Mouse (Mus musculus) MN1 (cell line): ENCODE measurements around the gene Reln.

Source experiments
- DNase-seq: peaks from one replicate; pipeline ENCODE4 v3.0.0-alpha.2; 2016; ENCODE audit warnings: low spot score

The Reln gene

DNA sequence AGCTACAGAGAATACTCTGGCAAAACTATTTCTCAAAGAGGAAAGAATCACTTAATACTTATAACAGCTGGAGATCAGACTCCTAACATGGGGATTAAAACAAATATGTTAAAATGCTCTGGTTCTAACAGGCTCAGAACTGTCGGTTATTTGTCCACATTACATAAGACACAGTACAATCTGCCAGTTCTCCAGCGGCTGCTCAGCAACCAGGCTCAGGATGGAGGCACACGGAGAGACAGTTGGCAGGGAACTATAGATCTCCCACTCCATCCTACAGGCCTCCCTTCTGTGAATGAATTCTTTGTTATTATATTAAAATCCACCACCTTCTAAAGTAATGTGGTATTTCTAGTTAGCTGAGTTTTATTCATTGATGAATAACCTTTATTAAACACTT, 37.4 kb downstream of the Reln start:
- no peak for DNase-seq

DNA sequence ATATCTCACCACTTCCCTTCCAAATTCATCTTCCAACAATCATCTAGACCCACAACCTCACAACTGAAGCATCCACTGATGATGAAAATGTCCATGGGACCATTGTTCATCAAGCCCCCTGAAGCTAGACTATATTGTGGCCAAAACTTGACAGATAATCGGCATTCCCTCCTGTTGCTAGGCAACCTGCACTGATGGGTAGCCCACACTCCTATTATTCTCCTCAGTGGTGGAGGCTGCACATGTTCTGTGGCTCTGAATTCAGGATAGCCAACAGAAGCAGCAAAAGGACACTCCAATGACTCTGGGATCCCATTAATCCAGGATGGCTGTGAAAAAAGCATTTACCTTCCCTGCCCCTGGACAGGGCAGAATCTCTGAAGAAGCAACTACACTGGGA, 40.8 kb downstream of the Reln start:
- DNase-seq, result no peak

DNA sequence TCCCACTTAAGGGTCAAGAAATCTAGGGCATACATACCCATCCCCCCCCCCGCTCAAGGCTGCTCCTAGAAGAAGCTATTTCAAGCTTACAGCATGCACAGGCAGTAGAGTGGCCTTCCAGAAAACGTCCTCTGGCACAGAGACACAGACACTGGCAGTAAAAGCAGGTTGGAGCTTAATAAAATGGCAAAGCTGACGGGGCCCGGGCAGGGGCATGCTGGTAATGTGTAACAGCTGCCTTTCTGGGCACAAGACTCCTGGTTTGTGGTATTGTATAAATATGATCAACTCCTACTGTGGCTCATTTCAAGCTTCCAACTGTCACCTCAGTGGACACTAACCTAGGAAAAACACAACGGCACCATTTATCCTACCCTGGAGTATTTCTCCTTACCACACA, 42.2 kb downstream of the Reln start:
- DNase-seq, result no peak

DNA sequence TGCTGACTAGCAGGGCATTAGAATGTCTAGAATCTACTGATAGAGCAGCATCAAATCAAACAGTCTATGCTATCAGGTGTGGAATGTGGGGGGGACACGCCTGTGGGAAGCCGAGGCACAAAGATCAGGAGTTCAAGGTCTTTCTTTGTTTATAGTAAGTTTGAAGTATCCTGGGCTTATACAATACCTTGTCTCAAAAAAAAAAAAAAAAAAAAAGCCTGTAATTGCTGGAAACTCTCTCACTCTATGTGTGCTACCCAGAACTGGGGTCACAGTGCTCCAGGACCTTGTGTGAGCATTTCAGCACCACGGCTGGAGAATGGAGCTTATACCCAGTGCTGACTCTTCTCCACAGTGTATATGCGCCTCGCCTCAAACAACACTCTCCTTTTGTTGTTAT, 43.7 kb downstream of the Reln start:
- no peak for DNase-seq

DNA sequence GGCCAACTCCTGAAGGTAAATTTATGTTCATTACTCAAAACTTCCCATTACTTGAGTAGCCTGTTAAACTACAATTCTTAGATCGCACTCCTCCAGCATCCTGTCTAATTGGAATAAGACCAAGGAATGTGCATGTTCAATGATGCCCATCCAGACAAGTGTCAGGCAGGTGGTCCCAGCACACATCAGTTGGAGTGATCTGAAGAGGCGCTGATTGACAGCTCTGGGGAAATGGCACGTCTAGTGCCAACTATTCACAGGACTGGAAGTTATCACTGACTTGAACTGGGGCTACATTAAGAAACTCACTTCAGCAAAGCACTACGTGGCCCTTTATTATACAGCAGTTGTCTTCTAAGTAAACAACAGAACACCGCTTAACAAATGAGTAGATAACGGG, 44.5 kb downstream of the Reln start:
- DNase-seq, result no peak

DNA sequence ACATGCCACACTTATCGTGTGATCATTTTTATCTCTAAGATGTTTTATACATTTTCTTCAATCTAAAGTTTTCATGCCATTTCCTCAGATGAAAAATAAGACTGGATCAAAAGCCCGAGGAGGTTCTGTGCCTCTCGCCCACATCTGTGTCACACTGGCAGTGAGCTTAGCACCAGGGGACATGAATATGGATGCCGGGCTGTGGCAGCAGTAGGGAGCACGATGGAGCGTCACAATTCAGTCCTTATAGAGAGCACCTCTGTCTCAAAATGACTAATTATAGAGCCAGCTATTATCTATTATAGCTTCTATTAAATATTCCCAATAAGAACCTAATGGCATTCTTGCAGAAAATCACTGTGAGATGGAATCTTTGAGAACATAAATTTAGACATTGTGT, 49.3 kb downstream of the Reln start:
- no peak for DNase-seq

DNA sequence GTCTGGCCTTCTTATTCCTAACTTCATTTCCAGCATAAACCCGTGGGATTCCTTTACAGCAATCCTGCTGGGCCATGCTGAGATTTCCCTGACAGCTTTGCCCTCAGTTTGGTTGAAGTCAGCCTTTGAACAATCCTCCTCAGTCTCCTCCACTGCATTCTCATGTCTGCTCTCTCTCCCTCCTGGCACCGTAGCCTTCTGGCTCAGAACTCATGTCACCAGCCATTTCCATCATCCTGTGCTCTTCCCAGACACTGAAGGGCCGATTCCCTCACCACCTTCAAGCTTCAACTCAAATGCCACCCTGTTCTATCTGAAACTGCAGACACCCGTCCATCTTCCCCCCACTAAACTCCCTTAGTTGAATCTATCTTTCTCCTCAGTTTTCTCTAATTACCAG, 53.1 kb downstream of the Reln start:
- no peak for DNase-seq

DNA sequence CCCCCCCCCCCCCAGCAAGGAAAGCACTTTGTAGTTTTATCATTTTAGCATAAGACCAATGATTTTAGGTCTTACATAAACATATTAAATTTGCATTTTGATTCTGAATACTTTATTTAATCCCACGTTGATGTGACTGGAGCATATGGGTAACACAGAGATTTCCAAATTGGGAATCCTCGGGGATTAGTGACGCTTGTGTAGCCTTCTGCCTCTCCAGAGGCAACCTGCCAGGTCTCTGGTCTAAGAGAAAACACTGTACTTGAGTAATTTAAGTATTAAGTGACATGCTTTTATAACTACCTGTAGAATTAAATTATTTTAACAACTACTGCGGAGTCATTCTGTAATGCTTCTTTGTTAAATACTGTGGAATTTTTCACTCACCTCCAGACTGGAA, 59.1 kb downstream of the Reln start:
- DNase-seq, result no peak

DNA sequence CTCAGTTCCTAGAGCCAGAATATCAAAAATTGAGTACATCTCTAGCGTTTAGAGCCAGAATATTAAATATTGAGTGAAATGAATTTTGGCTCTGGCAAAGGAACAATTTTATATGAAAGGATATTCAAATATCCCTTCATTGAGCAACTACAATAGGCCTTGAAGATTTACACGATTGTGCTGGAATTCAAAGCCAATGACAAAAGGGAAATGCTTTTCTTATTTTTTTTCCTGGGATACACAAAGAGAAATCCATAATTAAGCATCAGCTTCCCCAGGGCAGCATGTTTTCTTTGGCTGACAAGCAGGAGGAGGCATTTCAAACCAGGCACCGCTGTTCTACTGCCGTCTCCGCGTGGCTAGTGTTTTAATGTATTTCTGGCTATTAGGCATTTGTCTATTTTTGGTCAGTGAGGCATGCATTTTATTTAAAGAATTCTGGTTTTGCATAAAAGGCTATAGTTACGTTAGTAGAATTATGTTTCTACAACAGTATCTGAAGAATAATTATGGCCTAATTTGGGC, 62.3 kb downstream of the Reln start:
- no peak for DNase-seq

DNA sequence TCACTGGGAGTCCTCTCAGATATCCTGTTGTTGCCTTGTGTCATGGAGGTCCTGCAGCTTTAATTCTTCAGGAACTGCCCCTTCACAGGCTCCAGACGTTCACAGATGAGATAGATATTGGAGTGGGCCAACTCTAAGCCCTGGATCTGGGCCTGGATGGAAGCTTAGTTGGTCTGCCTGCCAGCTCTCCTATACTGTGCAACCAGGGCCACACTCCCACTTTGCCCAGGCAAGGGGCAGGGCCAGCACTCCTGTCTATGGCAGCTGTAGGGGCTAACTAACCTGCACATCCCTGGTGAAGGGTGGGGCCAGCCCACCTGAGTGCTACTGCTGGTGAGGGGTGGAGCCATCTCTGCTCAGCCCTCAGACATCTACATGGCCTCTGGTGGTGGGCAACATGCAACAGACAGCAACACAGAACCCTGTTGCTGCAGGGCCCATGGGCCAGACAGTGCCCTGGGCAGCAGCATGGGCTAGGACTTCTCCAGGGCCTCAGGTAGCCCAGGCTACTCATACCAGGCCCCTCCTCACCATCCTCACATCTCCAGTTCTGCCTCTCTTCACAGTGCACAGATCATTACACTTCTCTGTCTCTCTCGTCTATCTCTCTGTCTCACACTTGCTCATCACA, 63.9 kb downstream of the Reln start:
- no peak for DNase-seq

DNA sequence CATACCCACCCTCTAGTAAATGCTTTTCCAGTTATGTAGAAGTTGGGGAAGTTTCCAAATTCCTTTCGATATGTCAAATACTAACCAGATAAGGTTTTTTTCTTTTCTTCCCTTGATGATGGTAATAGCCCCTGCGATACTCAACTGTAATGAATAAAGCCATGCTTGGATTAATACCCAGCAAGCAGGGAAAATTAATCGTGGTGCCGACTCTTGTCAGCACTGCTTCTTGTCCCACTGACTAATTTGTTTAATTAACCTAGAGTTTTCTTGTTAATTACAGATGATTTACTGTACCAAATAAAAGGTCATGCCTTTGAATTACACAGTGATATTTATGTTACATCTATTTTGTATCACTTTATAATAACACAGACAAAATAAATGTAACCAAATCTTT, 65.3 kb downstream of the Reln start:
- DNase-seq, result no peak

DNA sequence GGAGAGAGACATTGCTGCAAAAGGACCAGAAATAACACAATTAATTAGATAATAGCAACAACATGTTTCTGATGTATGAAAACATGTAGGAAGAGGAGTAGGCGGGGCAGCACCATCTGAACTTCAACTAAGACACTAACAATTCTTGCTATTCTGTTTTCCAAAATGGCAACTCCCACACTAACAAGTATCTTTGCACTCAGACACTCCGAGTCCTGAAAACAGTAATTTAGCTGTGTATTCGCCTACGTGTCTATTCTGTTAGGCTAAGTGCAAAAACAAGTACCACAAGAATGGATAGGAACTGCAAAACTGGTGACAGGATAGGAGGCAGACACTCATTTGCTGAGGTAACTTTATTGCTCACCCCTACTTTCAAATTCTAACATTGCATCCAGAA, 70.4 kb downstream of the Reln start:
- DNase-seq, result no peak

DNA sequence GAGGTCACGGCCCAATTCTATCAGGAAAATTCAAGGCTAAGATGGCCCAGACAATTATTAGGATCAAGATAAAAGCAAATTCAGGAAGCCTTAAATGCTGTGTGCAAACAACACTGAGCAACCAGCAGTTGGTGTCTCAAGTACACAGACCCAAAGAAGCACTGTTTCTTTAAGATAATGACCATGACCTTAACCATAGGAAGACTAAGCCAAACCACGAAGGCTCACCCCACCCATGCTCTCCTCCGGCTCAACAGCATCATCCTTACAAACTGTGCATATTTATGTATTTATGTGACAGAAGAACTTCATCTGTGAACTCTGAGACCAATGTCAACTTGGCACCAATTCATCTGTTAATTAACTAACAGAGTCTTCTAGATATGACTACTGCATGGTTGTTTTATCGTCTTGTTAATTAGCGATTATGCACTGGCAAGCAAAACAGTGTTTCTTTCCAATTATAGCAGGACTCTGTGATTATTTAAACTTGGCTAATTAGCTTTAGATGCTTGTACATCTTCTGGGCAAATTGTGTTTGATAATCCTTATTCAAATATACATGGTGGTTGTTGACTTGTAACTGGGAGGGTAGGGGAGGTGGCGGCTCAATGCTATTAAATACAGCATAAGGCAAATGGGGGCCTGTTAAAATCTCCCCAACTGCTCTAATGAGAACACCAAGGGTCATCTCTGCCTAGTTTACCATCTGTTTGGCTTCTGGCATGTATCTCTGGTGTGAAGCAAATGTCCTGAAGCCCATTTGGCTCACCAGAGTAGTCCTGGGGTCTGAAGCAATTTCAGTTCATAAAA, 77.8 kb downstream of the Reln start:
- DNase-seq, result no peak

DNA sequence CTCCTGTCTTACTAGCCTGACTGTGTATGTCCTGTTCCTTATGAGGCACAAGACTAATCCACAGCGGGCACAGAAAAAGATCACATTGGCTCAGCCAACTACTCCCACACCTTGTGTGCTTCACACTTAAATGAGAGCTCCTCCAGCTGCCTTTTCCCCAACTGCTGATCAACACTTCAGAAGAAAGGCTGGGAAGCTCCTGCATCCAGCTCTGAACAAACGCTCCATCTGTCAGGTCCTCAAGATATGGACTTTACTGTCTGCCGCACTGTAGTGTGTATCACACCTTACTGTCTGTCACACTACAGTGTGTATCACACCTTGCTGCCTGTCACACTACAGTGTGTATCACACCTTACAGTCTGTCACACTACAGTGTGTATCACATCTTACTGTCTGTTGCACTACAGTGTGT, 82.1 kb downstream of the Reln start:
- no peak for DNase-seq

DNA sequence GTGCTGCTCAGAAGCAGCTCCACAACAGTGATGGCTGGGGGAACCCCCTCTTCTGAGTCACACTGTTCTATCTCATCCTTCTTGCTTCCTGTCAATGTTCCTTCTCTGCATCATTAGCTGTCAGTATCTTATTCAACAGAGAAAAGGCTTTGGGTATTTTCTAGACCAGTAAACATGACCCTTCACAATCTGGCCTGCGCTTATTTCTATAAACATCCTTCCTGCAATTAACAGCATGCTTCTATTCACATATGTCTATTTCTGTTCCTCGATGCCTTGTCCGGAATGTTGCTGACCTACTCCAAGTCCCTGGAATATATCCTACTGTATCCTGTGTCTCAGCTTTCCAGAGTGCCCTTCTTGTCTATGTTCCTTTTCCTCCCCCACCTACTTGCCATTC, 89.2 kb downstream of the Reln start:
- DNase-seq, result no peak

DNA sequence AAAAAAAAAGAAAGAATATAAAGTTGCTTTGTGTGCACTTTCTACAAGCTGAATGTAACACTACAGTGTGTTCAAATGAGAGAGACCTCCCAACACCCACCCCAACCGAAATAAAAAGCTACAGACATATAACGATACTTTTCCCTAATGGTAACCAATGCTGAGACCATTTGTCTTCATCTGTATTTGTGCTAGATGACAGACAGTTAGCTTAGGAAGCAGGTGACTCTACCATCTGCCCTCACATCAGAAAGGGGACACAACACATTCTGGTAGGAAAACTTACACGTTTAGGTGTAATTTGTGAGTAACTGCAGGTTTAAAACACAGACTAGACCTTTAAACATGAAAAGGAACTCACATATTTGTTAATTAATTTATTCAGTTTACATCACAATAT, 90.6 kb downstream of the Reln start:
- DNase-seq, result no peak

DNA sequence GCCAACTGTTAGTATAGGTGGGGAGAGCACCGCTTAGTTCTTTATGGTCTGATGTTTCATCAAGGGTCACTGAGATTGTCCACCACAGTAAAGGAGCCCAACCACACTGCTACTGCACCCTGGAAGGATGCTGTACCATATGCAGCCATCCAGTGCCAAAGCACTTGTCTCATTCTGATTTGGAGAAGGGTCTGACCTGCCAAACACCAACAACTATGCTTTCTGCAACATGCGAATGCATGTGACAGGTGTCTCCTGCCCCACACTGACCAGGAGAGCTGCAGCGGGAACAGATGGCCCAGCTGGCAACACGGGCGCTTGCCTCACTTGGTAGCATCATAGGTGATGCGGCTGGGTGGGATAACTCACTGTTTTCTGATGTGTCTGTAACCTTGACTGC, 91.2 kb downstream of the Reln start:
- no peak for DNase-seq

DNA sequence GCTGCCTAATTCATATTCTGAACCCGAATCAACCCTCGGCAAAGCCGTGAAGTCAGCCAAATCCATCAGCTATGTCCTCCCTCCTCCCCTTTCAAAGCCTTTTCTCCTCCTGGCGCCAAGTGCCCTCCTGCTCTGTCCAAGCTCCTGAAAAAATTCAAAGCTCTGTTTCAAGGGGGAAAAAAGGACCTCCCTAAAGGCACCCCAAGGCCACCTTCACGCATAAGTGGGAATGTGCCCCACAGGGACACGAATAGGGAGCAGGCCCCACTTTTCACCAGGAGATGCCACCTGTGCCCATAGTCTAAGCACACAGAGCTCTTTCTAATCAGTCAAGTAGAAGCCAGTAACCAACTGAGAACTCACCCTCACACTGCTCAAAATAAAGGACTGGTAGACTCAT, 96.7 kb downstream of the Reln start:
- DNase-seq, result no peak

DNA sequence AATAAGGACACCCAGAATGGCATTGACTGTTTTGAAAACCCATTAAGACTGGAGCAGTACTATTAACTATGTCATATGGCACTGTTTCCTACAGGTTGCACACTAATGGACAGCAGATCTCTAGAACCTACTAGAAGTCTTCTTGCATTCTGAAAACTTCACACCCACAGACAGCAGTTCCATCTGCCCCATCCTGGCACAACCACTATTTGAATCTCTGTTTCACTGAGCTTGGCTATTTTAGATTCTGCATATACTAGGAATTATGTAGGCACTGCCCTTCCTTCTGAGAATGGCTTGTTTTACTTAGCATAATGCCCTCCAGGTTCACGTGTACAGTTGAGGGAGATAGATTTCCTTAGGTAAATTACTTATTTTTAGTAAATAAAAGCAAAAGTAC, 99.4 kb downstream of the Reln start:
- no peak for DNase-seq

DNA sequence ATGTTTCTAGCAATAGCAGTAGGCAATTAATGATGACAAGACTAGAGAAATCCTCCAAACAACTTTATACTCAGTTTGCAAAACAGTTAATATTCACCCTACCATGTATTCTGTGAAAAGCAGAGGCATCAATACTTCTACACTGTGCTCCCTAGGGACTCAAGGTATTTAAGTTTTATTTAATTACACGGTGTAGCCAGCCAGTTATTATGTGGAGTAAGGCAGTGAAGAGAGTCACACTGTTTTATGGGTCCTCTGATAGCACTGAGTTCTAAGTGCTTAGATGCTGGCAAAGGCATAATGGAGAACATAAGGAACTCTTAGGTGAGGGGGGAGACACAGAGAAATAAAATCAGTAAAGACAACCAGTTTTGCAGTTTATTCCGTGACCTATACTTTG, 101.0 kb downstream of the Reln start:
- no peak for DNase-seq

DNA sequence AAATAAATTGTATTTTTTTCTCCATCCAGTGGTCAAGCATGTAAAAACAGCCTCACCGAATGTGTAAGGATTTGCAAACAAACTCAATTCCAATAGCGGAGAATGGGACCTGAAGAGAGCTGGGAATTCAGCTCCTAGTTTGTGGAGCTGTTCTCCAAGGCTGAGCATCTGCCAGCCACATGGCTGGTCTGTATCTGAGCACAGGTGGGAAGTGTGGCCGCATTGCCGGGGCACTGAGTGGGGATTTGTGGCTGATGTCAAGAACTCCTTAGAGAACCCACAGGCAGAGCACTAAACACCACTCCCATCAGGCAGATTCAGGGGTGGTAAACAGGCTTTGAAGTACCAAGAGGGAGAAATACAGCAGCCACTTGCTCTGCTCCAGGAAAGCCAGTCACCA, 102.9 kb downstream of the Reln start:
- DNase-seq, result no peak

DNA sequence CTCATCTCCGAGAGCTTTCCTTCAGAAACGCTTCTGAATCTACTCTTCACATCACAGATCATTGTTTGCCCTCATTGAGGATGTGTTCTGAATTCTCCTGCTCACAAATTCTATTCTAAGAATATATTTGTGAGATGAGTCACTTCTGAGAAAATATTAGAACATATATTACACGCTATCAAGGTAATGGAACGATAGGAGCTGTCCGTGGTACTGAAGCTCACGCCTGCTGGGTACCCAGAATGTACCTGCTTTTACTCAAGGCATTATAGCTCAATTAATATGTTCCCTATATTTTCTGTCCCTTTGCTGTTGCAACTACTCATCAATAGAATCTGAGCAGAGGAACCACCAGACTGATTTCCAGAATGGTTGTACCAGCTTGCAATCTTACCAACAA, 107.7 kb downstream of the Reln start:
- no peak for DNase-seq

DNA sequence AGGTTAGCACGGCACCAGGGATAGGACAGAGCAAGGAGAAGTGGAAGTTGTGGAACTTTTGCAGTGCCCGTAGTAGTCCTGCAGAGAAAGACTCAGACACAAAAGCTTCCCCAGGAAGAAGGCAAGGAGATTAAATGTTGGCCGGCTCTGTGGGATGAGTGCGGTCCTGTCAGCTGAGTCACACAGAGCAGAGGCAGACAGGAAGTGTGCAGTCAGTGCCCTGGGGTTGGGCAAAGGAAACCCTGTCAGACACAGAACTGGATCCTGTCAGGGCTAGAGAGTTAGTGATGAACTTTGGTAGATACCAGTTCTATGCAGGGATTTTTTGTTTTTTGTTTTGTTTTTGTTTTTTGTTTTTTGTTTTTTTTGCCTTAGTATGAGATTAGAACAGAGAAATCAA, 120.0 kb downstream of the Reln start:
- no peak for DNase-seq

DNA sequence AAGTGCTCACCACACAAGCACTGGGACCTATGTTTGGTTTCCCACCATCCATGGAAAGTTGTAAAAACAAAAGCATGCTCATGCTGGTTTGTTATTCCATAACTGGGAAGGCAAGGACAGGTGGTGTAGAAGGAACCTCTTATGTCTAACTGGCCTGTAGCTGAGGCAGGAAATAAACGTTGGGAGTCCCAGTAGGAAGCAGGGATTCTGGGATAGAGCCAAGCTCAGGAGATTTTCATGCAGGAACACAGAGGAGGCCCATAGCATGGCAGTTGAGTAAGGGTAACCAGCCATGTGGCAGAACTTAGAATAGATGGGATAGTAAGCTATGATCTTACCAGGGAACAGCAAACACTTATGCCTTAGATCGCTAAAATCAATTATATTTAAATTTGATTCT, 120.6 kb downstream of the Reln start:
- no peak for DNase-seq
